Mouse (Mus musculus) limb, embryonic 12.5 days (tissue): ENCODE measurements around the gene Scd3. TPM values are rescaled to one million over a fixed set of nuclear protein-coding genes. Genes with fewer than 3 reads are reported as not detected.

ENCODE experiments used
- ATAC-seq: fragments of 200-750 bp; cut with Nextera tagmentation; 2 replicates; pipeline ENCODE4 v1.8.0; 2017; ENCODE audit warnings: low read depth, moderate TSS enrichment; ENCODE audit not compliant: insufficient number of reproducible peaks, insufficient read depth, low FRiP score, low TSS enrichment
- H3K27ac ChIP-seq: fragments of 300-500 bp; sonication (generic); 2 replicates; pipeline ENCODE4 v1.5.1; 2016; ENCODE audit warnings: mild to moderate bottlenecking, moderate library complexity
- H3K27me3 ChIP-seq: fragments of 300-500 bp; sonication (generic); 2 replicates; pipeline ENCODE4 v1.6.1; 2016; ENCODE audit warnings: mild to moderate bottlenecking, moderate library complexity
- H3K36me3 ChIP-seq: fragments of 300-500 bp; sonication (generic); 2 replicates; pipeline ENCODE4 v1.6.1; 2016; ENCODE audit warnings: mild to moderate bottlenecking, moderate library complexity
- H3K4me1 ChIP-seq: fragments of 300-500 bp; sonication (generic); replicated peaks from 2 replicates; pipeline ENCODE4 v1.6.1; 2016
- H3K4me2 ChIP-seq: fragments of 300-500 bp; sonication (generic); 2 replicates; pipeline ENCODE4 v1.6.1; 2016; ENCODE audit warnings: mild to moderate bottlenecking, moderate library complexity
- H3K4me3 ChIP-seq: fragments of 300-500 bp; sonication (generic); replicated peaks from 2 replicates; pipeline ENCODE4 v1.5.1; 2016; ENCODE audit warnings: mild to moderate bottlenecking
- H3K9ac ChIP-seq: fragments of 300-500 bp; sonication (generic); replicated peaks from 2 replicates; pipeline ENCODE4 v1.6.1; 2016; ENCODE audit warnings: mild to moderate bottlenecking, moderate library complexity
- H3K9me3 ChIP-seq: fragments of 300-500 bp; sonication (generic); 2 replicates; pipeline ENCODE4 v1.6.1; 2016; ENCODE audit warnings: mild to moderate bottlenecking, moderate library complexity
- WGBS: fragments of 180-500 bp; shearing (Covaris S2); methylation state at CpG from one replicate; pipeline ENCODE4 v1.1.7; 2016; 5-methylcytosine and 5-hydroxymethylcytosine counted together
- polyA plus RNA-seq: library from polyadenylated mRNA; unstranded; fragments of >200 nt; fragmentation: Nextera tagmentation; extraction: Ambion mirVana; gene quantifications from 2 replicates; pipeline ENCODE4 v1.2.1, GENCODE M21; 2016

Gene Scd3
- not detected in 2 replicates for polyA plus RNA-seq

DNA sequence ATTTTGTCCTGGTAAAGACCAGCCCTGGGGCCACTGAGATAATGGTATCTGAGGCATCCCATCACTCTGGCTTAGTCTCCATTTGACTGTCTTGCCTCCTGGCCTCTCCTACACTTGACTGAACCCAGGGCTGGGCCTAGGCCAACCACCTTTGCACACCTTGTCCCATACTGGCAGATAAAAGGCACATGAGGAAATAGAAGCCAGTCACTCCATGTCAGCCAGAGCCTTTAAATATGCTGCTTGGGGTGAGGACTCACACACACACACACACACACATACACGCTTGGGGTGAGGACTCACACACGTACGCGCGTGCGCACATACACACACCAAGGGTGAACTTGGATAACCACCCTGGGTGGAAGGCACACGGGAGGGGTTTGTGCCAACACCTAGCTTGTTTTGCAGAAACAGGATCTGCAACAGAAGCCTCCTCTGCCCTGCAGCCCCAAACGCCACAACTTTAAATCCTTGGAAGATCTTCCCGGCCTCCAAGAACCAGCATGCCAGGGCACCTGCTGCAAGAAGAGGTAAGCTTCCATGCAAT lies at the start of gene Scd3:
Scd3 (plus strand) TSS at position 255 of the 550 bp plus-strand sequence.
- no peak for ATAC-seq
- 94% methylated on average over 9 of the region's 9 CpGs for WGBS
- no peak within 1 kb of the TSS for H3K9ac ChIP-seq

DNA sequence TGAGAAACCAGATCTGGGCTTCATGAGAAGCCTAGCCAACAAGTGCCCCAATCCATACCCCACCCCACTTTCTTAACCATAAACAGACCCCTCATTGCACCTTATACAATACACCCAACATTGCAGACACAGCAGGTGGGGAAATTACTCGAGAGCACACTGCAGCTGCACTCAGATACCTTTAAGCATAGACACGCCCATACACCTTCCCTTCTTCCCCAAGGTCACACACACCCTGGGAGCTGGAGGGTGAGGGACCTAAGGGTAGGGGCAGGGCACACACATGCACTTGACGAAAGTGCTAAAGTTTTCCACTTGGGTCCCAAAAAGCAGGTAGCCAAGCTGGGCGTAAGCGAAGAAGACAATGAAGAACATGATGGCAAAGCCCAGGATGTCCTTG lies 49.3 kb upstream of the Scd3 start:
- Histone ChIP-seq H3K4me3 (no peak overlapping the region), H3K27me3 (peaks cover 38% of the 10 kb centered on the region), H3K4me2 (no peak overlapping the region), H3K9me3 (no peaks in the 10 kb centered on the region), H3K36me3 (no peaks in the 10 kb centered on the region), H3K4me1 (no peaks in the 10 kb centered on the region), H3K9ac (no peak overlapping the region), H3K27ac (no peak overlapping the region)
- ATAC-seq, result no peak
- WGBS, result 81% methylated on average over 5 of the region's 5 CpGs

More for the DNA sequence above, at the start of gene Scd3:
- Histone ChIP-seq H3K4me1 (no peaks in the 10 kb centered on the region), H3K4me3 (no peak within 1 kb of the TSS), H3K27me3 (no peaks in the 10 kb centered on the region), H3K36me3 (no peaks in the 10 kb centered on the region), H3K9me3 (no peaks in the 10 kb centered on the region), H3K27ac (no peak within 1 kb of the TSS), H3K4me2 (no peak within 1 kb of the TSS)

DNA sequence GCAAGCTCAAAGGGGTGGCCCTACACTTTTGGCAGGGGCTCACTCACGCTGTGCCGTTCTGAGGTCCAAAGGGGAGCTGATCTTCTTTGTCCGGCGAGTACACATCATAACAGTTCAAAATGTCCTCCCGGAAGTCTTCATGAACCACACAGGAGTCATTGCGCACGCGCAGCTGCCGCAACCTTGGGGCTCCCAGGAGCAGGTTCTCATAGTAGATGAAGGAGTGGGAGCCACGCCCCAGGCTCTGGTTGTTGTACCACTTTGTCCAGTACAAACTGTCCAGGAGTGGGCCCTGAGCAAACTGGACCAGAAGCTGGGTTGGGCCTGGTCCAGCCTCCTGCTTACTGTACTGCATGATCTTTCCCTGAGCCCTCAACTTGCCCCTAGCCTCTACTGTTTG lies 46.1 kb upstream of the Scd3 start:
- Histone ChIP-seq H3K9ac (no peak overlapping the region), H3K27me3 (peaks cover 29% of the 10 kb centered on the region), H3K27ac (no peak overlapping the region), H3K9me3 (no peaks in the 10 kb centered on the region), H3K36me3 (no peaks in the 10 kb centered on the region), H3K4me2 (no peak overlapping the region), H3K4me3 (no peak overlapping the region), H3K4me1 (no peaks in the 10 kb centered on the region)
- ATAC-seq, result no peak
- WGBS, result 93% methylated on average over 10 of the region's 10 CpGs

DNA sequence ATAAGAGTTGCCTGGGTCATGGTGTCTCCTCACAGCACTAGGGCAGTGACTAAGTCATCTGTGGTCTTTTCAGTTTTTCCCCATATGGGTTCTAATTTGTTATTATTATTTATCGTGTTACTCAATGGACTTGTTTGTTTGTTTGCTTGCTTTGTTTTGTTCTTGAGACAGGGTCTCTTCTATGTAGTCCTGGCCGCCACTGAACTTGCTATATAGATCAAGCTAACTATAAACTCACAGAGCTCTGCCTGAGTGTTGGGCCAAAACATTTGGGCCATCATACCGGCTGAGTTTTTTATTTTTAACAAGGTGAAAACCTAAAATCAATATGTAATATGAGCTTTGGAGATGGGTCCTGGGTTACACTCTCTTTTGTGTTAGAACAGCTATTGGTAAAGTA lies 43.7 kb upstream of the Scd3 start:
- Histone ChIP-seq H3K27me3 (peaks cover 16% of the 10 kb centered on the region), H3K9ac (no peak overlapping the region), H3K4me1 (no peaks in the 10 kb centered on the region), H3K27ac (no peak overlapping the region), H3K9me3 (no peaks in the 10 kb centered on the region), H3K4me2 (no peak overlapping the region), H3K4me3 (no peak overlapping the region), H3K36me3 (no peaks in the 10 kb centered on the region)
- no peak for ATAC-seq
- WGBS, result 81% methylated on average over 3 of the region's 3 CpGs

DNA sequence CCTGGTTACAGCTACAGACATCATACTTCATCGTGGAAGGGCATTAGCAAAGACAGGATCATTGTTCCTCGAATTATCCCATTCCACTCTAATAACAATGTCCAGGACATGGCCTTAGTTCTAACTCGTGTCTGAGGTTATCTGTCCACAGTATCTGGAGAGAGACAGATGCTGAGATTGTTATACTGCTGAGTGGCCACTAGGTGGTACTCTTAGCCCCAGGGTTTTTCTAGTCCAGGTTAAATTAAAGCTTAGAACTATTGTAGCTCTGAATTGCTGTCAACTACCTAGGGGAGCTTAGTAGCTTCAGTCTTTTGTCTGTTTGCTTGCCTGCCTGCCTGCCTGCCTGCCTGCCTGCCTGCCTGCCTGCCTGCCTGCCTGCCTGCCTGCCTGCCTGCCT lies 41.6 kb upstream of the Scd3 start:
- Histone ChIP-seq H3K4me1 (no peaks in the 10 kb centered on the region), H3K4me3 (no peak overlapping the region), H3K4me2 (no peak overlapping the region), H3K27ac (no peak overlapping the region), H3K27me3 (0 out of 2 replicates have a peak, but pooled peaks cover 1% of the 10 kb centered on the region), H3K9ac (no peak overlapping the region), H3K36me3 (no peaks in the 10 kb centered on the region), H3K9me3 (no peaks in the 10 kb centered on the region)
- ATAC-seq, result no peak
- WGBS, result 16% methylated on average over 3 of the region's 3 CpGs

DNA sequence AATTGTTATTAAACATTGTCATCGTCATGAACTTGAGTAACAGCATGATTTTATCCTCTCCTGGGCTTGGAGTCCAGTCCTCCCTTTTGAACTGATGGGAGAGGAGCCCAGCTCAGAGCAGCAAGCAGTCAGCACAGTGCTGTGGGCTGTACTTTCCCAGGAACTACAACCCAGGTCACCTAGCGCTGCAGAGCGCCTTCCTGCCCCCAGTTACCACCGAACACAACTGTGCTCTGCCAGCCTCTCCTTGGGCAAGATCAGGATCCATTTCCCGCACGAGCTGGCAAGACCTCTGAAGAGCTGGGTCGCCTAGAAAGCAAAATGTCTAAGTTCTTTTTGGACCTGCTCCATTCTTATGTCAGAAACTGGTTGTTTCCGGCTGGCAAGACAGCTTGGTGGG lies 28.2 kb upstream of the Scd3 start:
- no peak overlapping the region for H3K9ac ChIP-seq
- no peak for ATAC-seq
- no peak overlapping the region for H3K4me2 ChIP-seq
- H3K27ac ChIP-seq, result no peak overlapping the region
- no peaks in the 10 kb centered on the region for H3K36me3 ChIP-seq
- WGBS, result 73% methylated on average over 8 of the region's 8 CpGs
- no peaks in the 10 kb centered on the region for H3K4me1 ChIP-seq
- peaks cover 12% of the 10 kb centered on the region; the same call in 1 of the 2 replicates for H3K9me3 ChIP-seq
- 0 out of 2 replicates have a peak, but pooled peaks cover 4% of the 10 kb centered on the region for H3K27me3 ChIP-seq
- H3K4me3 ChIP-seq, result no peak overlapping the region

DNA sequence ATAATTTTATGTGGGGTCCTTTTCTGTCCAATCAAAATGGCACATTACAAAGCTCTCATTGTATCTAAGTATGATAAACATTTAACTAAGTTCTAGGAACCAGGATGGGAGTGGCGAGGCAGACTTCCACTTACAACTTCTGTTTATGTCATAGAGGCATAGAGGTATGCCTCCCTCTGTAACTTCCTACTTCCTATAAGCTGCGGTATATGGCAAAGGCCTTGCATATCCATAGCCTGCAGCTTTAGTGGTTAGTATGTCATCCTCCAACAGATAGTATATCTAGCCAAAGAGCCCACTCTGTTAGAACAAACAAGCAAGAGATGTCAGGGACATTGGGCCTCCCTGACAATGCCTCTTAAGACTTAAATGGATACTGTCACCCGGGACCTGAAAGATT lies 26.3 kb upstream of the Scd3 start:
- H3K36me3 ChIP-seq, result no peaks in the 10 kb centered on the region
- no peak for ATAC-seq
- H3K4me1 ChIP-seq, result no peaks in the 10 kb centered on the region
- no peak overlapping the region for H3K4me3 ChIP-seq
- no peak overlapping the region for H3K9ac ChIP-seq
- H3K4me2 ChIP-seq, result no peak overlapping the region
- 0 out of 2 replicates have a peak, but pooled peaks cover 4% of the 10 kb centered on the region for H3K27me3 ChIP-seq
- WGBS, result 89% methylated on average over 3 of the region's 3 CpGs
- no peak overlapping the region for H3K27ac ChIP-seq
- peaks cover 13% of the 10 kb centered on the region; the same call in 1 of the 2 replicates for H3K9me3 ChIP-seq

DNA sequence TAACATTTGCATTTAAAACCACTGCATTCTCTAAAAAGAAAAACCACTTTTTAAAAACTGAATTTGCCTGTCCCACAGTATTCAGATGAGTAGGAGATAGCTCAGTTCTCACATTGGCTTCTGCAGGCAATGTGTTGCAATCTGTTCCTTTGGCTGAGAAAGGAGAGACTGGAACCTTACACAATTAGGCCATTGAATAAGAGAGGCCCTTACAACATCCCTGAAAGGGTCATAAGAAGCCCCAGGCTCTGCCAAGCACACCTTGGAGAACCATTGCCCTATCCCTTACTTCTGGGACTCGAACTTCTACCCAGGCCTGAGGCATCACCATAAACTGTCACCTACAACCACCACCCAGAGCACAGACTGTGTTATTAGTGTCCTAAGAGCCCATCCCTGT lies 22.6 kb upstream of the Scd3 start:
- peaks cover 13% of the 10 kb centered on the region; the same call in 1 of the 2 replicates for H3K9me3 ChIP-seq
- H3K4me3 ChIP-seq, result no peak overlapping the region
- H3K27ac ChIP-seq, result no peak overlapping the region
- 89% methylated on average over 1 of the region's 1 CpGs for WGBS
- no peaks in the 10 kb centered on the region for H3K36me3 ChIP-seq
- no peak for ATAC-seq
- H3K9ac ChIP-seq, result no peak overlapping the region
- H3K27me3 ChIP-seq, result no peaks in the 10 kb centered on the region
- no peaks in the 10 kb centered on the region for H3K4me1 ChIP-seq
- H3K4me2 ChIP-seq, result no peak overlapping the region

DNA sequence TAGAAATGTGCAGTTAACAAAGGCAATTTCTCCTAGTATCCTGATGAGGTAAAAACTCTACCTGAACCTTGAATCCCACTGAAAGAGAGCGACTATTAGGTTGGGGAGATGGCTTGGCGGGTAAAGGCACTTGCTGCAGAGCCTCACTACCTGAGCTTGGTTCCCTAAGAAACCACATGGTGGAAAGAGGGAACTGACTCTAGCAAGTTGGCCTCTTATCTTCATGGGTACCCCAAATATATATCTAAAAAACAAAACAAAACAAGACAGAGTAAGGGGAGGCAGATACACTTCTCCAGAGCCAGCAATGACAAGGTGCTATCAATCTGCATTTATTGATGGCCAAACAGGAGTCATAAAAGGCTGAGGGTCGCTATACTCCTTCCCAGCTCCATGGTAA lies 19.1 kb upstream of the Scd3 start:
- Histone ChIP-seq H3K9ac (no peak overlapping the region), H3K4me2 (no peak overlapping the region), H3K36me3 (no peaks in the 10 kb centered on the region), H3K4me3 (no peak overlapping the region), H3K9me3 (peaks cover 5% of the 10 kb centered on the region; the same call in 1 of the 2 replicates), H3K27ac (no peak overlapping the region), H3K4me1 (no peaks in the 10 kb centered on the region), H3K27me3 (no peaks in the 10 kb centered on the region)
- 62% methylated on average over 3 of the region's 3 CpGs for WGBS
- ATAC-seq, result no peak

DNA sequence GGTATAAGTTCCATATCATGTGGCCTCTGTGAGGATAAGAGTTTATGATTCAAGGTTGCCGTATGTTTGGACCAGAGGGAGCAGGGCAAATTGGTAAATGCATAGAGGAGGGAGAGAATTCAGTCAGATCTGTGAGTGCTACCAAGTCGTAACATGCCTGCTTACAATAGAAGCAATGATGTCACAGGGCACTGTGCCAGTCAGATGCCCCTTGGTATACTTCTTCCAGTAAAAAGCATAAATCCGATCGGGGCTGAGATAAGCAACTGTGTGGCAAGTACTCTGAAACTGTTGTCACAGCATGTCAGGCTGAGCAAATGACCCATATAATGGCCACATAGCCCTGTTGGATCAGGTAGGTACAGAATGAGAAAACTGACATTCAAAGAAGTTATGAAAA lies 14.0 kb upstream of the Scd3 start:
- Histone ChIP-seq H3K4me1 (no peaks in the 10 kb centered on the region), H3K4me2 (no peak overlapping the region), H3K27ac (no peak overlapping the region), H3K4me3 (no peak overlapping the region), H3K27me3 (no peaks in the 10 kb centered on the region), H3K9ac (no peak overlapping the region), H3K36me3 (no peaks in the 10 kb centered on the region), H3K9me3 (no peaks in the 10 kb centered on the region)
- no peak for ATAC-seq
- 87% methylated on average over 4 of the region's 4 CpGs for WGBS

DNA sequence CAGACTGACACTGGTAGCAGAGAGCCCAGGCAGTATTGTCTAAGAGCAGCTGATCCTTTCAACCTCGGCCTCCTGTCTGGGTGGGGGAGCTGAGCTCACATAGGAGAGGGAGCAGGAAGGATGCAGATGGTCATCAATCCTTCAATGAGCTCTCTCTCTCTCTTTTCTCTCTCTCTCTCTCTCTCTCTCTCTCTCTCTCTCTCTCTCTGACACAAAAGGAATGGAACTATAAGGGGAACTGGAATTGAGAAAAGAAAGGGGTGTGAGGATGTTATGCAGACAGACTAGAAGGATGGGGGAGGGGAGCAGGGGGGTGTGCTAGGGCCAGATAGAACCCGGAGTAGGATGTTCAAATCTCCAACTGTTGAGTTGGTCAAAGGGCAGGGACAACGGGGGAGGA lies 10.7 kb upstream of the Scd3 start, which contains the start of gene Pkd2l1:
Pkd2l1 (minus strand) TSS at position 101 of the 400 bp plus-strand sequence.
- Histone ChIP-seq H3K9me3 (no peaks in the 10 kb centered on the region), H3K9ac (no peak within 1 kb of the TSS), H3K4me2 (no peak within 1 kb of the TSS), H3K4me3 (no peak within 1 kb of the TSS), H3K27me3 (no peaks in the 10 kb centered on the region), H3K36me3 (no peaks in the 10 kb centered on the region), H3K4me1 (no peaks in the 10 kb centered on the region), H3K27ac (no peak within 1 kb of the TSS)
- no peak for ATAC-seq
- 54% methylated on average over 3 of the region's 3 CpGs for WGBS

DNA sequence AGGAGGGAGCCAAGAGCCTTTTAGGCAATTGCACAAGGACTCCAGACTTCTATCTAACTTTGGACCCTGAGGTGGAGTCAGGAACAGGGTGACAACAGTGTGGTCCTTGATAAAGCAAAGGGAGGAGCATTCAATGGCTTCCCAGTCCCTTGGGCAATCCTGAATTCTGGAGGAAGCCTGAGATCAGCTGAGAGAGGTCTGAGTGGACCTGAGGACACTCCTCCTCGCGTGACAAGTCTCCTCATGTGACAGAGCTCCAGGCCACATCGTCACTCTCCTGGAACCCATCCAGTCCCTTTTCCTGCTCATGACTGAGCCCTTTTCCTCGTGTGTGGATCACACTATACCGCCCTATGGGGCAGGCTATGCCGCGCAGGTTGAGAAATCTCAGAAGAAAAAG lies 9.2 kb upstream of the Scd3 start:
- Histone ChIP-seq H3K4me1 (no peaks in the 10 kb centered on the region), H3K9me3 (no peaks in the 10 kb centered on the region), H3K36me3 (no peaks in the 10 kb centered on the region), H3K9ac (no peak overlapping the region), H3K27ac (no peak overlapping the region), H3K4me2 (no peak overlapping the region), H3K4me3 (no peak overlapping the region), H3K27me3 (no peaks in the 10 kb centered on the region)
- ATAC-seq, result no peak
- WGBS, result 85% methylated on average over 7 of the region's 7 CpGs
